Mouse (Mus musculus) stomach, postnatal 0 days (tissue): ENCODE data around the gene Smtnl1. TPM values are rescaled to one million over a fixed set of nuclear protein-coding genes. Genes with fewer than 3 reads are reported as not detected.

ENCODE experiments used
- ATAC-seq: fragments of 200-750 bp; cut with Nextera tagmentation; 2 replicates; pipeline ENCODE4 v1.8.0; 2017; ENCODE audit not compliant: low FRiP score, low TSS enrichment
- DNase-seq: peaks from one replicate; pipeline ENCODE4 v3.0.0-alpha.2; 2016; ENCODE audit warnings: low spot score
- H3K27ac ChIP-seq: fragments of 300-500 bp; sonication (generic); replicated peaks from 2 replicates; pipeline ENCODE4 v1.5.1; 2014; ENCODE audit warnings: mild to moderate bottlenecking, control low read depth
- H3K27me3 ChIP-seq: fragments of 300-500 bp; sonication (generic); 2 replicates; pipeline ENCODE4 v1.6.1; 2014; ENCODE audit warnings: low read length; ENCODE audit not compliant: control insufficient read depth, insufficient read depth
- H3K36me3 ChIP-seq: fragments of 300-500 bp; sonication (generic); 2 replicates; pipeline ENCODE4 v1.6.1; 2014; ENCODE audit warnings: low read length, mixed read lengths; ENCODE audit not compliant: control insufficient read depth, insufficient read depth
- H3K4me1 ChIP-seq: fragments of 300-500 bp; sonication (generic); replicated peaks from 2 replicates; pipeline ENCODE4 v1.6.1; 2014; ENCODE audit warnings: antibody characterized with exemption; ENCODE audit not compliant: control insufficient read depth, insufficient read depth
- H3K4me2 ChIP-seq: fragments of 300-500 bp; sonication (generic); replicated peaks from 2 replicates; pipeline ENCODE4 v1.6.1; 2014; ENCODE audit warnings: low read depth, mild to moderate bottlenecking, control low read depth, moderate library complexity
- H3K4me3 ChIP-seq: fragments of 300-500 bp; sonication (generic); 2 replicates; pipeline ENCODE4 v1.5.1; 2014; ENCODE audit warnings: low read depth, low read length, control low read depth
- H3K9ac ChIP-seq: fragments of 300-500 bp; sonication (generic); 2 replicates; pipeline ENCODE4 v1.6.1; 2014; ENCODE audit warnings: mild to moderate bottlenecking, low read length, control low read depth, mixed read lengths
- H3K9me3 ChIP-seq: fragments of 300-500 bp; sonication (generic); 2 replicates; pipeline ENCODE4 v1.6.1; 2016; ENCODE audit warnings: low read length; ENCODE audit not compliant: control insufficient read depth
- CTCF ChIP-seq: IDR thresholded peaks from 2 replicates; pipeline ENCODE4 v1.5.1; 2016; ENCODE audit warnings: antibody characterized with exemption, low read depth, mild to moderate bottlenecking, moderate library complexity
- EP300 ChIP-seq: optimal IDR thresholded peaks from 2 replicates; pipeline ENCODE3; 2016; ENCODE audit warnings: antibody characterized with exemption
- WGBS: fragments of 180-500 bp; shearing (Covaris S2); extraction: QIAGEN DNeasy Blood & Tissue Kit; methylation state at CpG from one replicate; pipeline ENCODE4 v1.1.7; 2014; 5-methylcytosine and 5-hydroxymethylcytosine counted together
- polyA plus RNA-seq: library from polyadenylated mRNA; unstranded; fragments of >200 nt; fragmentation: Nextera tagmentation; extraction: Ambion mirVana; gene quantifications from 2 replicates; pipeline ENCODE4 v1.2.1, GENCODE M21; 2015

Smtnl1 gene
- polyA plus RNA-seq, 1 experiment from 2014 or later, result not detected

DNA sequence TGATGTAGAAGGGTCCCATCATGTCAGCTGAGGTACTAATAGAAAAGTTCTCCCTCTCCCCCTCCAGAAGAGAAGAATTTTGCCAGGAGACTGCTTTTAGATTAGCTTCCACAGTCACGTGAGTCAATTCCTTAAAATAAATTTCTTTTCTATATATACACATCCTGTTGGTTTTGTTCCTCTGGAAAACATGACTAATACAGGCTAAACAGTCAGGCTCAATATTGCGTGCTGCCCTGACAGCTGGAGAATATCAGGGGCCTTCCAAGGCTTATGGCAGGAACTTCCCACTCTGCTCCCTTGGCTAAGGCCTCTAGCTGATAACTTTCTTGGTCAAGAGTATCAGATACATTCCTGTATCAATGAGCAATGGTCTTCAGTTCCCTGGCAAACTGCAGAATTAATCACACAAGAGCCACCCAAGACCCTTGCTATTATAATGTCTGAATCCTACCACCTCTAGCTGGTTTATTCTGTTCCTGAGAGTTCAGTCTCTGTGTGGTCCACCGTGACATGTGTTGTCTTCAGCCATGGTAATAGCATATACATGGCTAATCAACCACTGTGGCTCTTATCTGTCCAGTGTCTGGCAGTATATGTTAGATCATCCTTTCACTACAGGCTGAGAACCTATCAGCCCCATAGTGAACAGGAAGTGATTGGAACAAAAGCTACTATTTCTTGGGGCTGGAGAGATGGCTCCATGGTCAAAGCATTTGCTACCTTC lies 38.4 kb downstream of the Smtnl1 start:
- TF ChIP-seq EP300 (no peak), CTCF (no peak)
- H3K36me3 ChIP-seq, result no peaks in the 10 kb centered on the region
- ATAC-seq, result peak; percentile 87
- no peak for DNase-seq
- H3K27me3 ChIP-seq, result no peaks in the 10 kb centered on the region
- no peaks in the 10 kb centered on the region for H3K9me3 ChIP-seq
- no peak overlapping the region for H3K9ac ChIP-seq
- H3K4me3 ChIP-seq, result no peak overlapping the region
- H3K4me1 ChIP-seq, result peaks cover 4% of the 10 kb centered on the region; the same call in 1 of the 2 replicates
- H3K4me2 ChIP-seq, result no peak overlapping the region
- H3K27ac ChIP-seq, result peak overlapping the region; percentile 67
- 41% methylated on average over 3 of the region's 3 CpGs for WGBS

DNA sequence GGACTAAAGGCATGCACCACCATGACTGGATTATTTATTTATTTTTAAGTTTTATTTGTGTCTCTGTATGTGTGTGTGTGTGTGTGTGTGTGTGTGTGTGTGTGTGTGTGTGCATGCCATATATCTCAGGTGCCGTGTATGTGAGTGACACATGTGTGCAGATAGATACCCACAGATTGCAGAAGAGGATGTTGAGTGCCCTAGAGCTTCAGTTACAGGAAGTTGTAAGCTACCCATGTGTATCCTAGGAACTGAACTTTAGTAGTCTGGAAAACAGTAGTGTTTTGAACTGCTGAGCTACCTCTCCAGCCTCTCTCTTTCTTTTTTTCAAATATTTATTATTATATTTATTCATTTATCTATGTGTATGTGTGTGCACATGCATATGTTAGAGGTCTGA lies 39.1 kb downstream of the Smtnl1 start:
- TF ChIP-seq CTCF (no peak), EP300 (no peak)
- DNase-seq, result no peak
- ATAC-seq, result no peak

DNA sequence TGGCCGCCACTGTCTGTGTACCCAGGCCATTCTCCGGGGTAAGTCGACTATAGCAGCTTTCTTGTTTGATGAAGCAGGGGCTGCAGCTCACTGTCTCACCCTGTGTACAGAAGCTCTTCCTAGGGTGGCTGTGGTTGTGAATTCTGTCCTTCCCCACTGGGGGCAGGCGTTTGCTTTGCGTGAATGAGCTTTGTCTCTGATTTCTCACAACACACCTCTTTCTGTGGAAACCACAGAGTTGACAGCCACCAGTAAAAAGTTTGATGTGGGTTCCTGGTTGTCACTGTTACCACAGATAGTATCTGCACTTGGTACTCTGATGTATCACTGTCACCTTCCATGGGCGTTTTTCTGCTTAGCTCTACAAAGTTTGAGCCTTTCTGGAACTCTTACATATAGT lies 43.2 kb downstream of the Smtnl1 start:
- WGBS, result 46% methylated on average over 6 of the region's 6 CpGs
- ATAC-seq (no peak), DNase-seq (no peak)
- TF ChIP-seq CTCF (peak; percentile 61), EP300 (no peak)
- H3K27me3 ChIP-seq, result no peaks in the 10 kb centered on the region
- no peak overlapping the region for H3K4me2 ChIP-seq
- no peaks in the 10 kb centered on the region for H3K9me3 ChIP-seq
- H3K4me3 ChIP-seq, result no peak overlapping the region
- peaks cover 3% of the 10 kb centered on the region; the same call in 1 of the 2 replicates for H3K4me1 ChIP-seq
- H3K9ac ChIP-seq, result no peak overlapping the region
- no peak overlapping the region for H3K27ac ChIP-seq
- no peaks in the 10 kb centered on the region for H3K36me3 ChIP-seq

More for the DNA sequence above, 39.1 kb downstream of the Smtnl1 start:
- Histone ChIP-seq H3K4me3 (no peak overlapping the region), H3K9ac (no peak overlapping the region), H3K4me2 (no peak overlapping the region), H3K9me3 (no peaks in the 10 kb centered on the region), H3K27ac (peak overlapping the region; percentile 67), H3K27me3 (no peaks in the 10 kb centered on the region), H3K4me1 (peaks cover 4% of the 10 kb centered on the region; the same call in 1 of the 2 replicates), H3K36me3 (no peaks in the 10 kb centered on the region)
- 72% methylated on average over 1 of the region's 1 CpGs for WGBS

DNA sequence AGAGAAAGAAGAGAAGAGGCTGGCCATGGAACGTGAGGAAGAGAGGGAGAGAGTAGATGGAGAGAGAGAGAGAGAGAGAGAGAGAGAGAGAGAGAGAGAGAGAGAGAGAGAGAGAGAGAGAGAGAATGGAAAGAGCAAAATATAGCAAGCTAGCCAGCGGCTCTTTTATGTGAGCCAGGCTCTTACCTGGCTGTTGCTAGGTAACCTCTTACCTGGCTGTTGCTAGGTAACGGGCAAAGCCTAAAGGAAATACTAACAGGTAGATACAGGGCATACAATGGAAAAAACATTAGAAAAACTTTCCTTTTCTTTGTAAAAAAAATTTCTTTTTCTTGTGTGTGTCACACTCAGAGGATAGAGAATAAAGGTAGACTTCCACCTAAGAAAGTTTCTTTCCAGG lies 44.7 kb downstream of the Smtnl1 start:
- H3K9me3 ChIP-seq, result no peaks in the 10 kb centered on the region
- H3K36me3 ChIP-seq, result no peaks in the 10 kb centered on the region
- DNase-seq, result no peak
- no peak overlapping the region for H3K4me2 ChIP-seq
- H3K27ac ChIP-seq, result no peak overlapping the region
- H3K4me3 ChIP-seq, result no peak overlapping the region
- no peaks in the 10 kb centered on the region for H3K4me1 ChIP-seq
- no peak overlapping the region for H3K9ac ChIP-seq
- TF ChIP-seq CTCF, result no peak
- TF ChIP-seq EP300, result no peak
- no peak for ATAC-seq
- H3K27me3 ChIP-seq, result no peaks in the 10 kb centered on the region
- WGBS, result 46% methylated on average over 3 of the region's 3 CpGs

DNA sequence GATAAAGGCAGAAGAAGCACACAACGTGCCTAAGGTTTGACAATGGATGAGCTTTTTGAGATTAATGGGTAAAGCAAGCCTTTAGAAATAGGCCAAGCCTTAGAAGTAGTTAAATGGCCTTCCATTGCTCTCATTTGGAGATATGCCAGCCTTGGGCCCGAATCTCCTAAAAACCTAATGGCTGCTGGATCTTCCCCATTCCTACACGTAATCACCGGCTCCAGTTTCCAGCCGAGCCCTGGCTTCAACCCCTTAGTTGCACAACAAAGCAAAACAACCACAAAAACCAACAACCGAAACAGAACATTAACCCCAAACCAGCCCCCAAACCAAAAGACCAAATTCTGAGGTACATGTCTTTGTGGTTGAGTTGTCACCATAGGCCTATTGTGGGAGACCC lies 46.8 kb downstream of the Smtnl1 start:
- H3K4me3 ChIP-seq, result no peak overlapping the region
- 41% methylated on average over 6 of the region's 6 CpGs for WGBS
- ATAC-seq (no peak; the same call in 1 of the 2 replicates), DNase-seq (no peak)
- no peaks in the 10 kb centered on the region for H3K4me1 ChIP-seq
- no peak overlapping the region; the same call in 1 of the 2 replicates for H3K4me2 ChIP-seq
- peak overlapping the region; percentile 77 for H3K27ac ChIP-seq
- no peaks in the 10 kb centered on the region for H3K27me3 ChIP-seq
- H3K9me3 ChIP-seq, result no peaks in the 10 kb centered on the region
- no peaks in the 10 kb centered on the region for H3K36me3 ChIP-seq
- no peak for TF ChIP-seq EP300
- no peak for TF ChIP-seq CTCF
- H3K9ac ChIP-seq, result no peak overlapping the region

DNA sequence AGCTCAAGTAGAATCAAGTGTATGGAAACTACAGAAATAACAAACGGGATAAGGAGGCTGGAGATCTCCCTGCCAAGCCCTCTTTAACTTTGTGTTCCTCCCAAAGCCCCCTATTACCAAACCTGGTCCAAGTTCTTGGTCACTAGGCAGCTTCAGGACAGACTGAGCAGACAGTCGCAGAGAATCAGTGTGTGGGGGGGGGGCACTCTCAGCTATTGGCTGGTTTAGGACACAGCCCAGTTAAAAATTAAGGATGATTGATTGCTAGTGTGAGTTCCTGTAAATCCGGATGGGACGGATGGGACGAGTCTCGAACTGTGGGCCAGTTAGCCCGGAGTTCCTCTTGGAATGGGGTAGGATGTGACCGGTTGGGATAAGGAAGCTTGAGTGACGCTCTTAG lies 47.2 kb downstream of the Smtnl1 start, which contains the start of gene Serping1:
Serping1 (minus strand) TSS at position 204 of the 400 bp plus-strand sequence.
- DNase-seq (no peak), ATAC-seq (peak; percentile 51; the same call in 1 of the 2 replicates)
- Histone ChIP-seq H3K4me1 (no peaks in the 10 kb centered on the region), H3K4me3 (peak within 1 kb of the TSS; percentile 38), H3K4me2 (peak within 1 kb of the TSS; percentile 52), H3K27ac (peak within 1 kb of the TSS; percentile 77), H3K9me3 (no peaks in the 10 kb centered on the region), H3K36me3 (no peaks in the 10 kb centered on the region), H3K9ac (peak within 1 kb of the TSS; percentile 52), H3K27me3 (no peaks in the 10 kb centered on the region)
- TF ChIP-seq EP300, result no peak
- no peak for TF ChIP-seq CTCF
- 49% methylated on average over 9 of the region's 9 CpGs for WGBS
